Mouse (Mus musculus) embryonic fibroblast, embryonic 13.5 days (primary cell): Measurements from ENCODE around the gene Txn1.

Experiments used
- CTCF ChIP-seq: IDR thresholded peaks from 2 replicates; pipeline ENCODE4 v1.5.1; 2011; ENCODE audit warnings: mild to moderate bottlenecking, control low read depth, low read length, moderate library complexity, borderline replicate concordance; ENCODE audit not compliant: insufficient read depth
- POLR2A ChIP-seq: IDR thresholded peaks from 2 replicates; pipeline ENCODE4 v1.6.1; 2011; ENCODE audit warnings: low read depth, mild to moderate bottlenecking, control low read depth, low read length, moderate library complexity

DNA sequence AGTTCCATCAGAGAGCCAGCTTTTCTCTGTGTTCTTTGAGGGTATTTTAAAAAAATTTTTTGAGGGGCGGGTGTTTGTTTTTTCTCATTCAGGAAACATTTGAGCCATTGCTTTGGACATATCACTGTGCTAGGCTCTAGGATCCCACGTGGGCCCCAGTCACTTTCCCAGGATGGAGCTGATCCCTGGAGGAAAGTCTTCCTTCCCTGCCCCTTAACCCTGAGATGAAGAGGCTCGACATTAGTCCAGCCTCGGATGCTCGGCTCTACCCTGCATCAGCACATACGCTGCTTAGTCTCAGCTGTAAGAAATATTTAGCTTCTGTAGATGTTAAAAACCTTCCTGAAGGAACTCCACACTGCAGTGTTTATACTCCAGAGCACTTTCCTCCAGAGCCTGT, 60.3 kb downstream of the Txn1 start:
- TF ChIP-seq CTCF (no peak), POLR2A (no peak)
